Mouse (Mus musculus) thymus, adult 2 months (tissue): ENCODE results near the gene Cd28.

Experiments used
- CTCF ChIP-seq: fragments of 200-500 bp; IDR thresholded peaks from 2 replicates; pipeline ENCODE4 v1.5.1; 2012; ENCODE audit warnings: mild to moderate bottlenecking, control low read depth, low read length, moderate library complexity, borderline replicate concordance; ENCODE audit not compliant: control insufficient read depth, poor library complexity, insufficient read depth; ENCODE audit errors: extremely low read depth
- POLR2A ChIP-seq: fragments of 200-500 bp; IDR thresholded peaks from 2 replicates; pipeline ENCODE4 v1.6.1; 2012; ENCODE audit warnings: mild to moderate bottlenecking, low read length, control low read depth, moderate library complexity; ENCODE audit not compliant: control insufficient read depth, poor library complexity, insufficient read depth; ENCODE audit errors: extremely low read depth

GRCm38 (mm10) chr1:60744266-60744665 is 27.7 kb downstream of the Cd28 start:
- TF ChIP-seq CTCF (no peak), POLR2A (no peak)
